Mouse (Mus musculus): ENCODE results near the gene Prps1.

DNA sequence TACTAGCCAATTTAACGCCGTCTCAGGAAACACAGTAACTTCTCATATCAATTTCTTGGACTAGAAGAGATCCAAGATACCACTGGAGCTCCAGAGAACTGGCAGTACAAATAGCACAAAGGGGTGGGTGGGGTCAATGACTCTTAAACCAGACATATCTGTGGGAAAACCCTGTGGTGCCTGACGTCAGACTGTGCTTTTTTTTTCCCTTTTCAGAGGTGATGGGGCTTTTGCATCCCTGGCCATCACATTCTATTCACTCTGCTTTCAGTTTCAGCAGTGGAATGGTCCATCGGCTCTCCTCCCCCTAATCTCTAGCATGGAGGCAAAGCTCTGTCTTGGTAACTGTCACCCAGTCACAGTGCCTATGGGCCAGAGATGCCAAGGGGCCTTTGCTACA is 29.3 kb upstream of the Prps1 start:
- no peak for TF ChIP-seq TAL1 (IDR thresholded peaks at IDR 0.05; ENCODE audit: low read length)
- TF ChIP-seq GATA1 (IDR thresholded peaks at IDR 0.05; ENCODE audit: low read length) = no peak

Data from erythroblast, embryonic 14.5 days (primary cell).